Mouse (Mus musculus) retina, adult 2 months (tissue): Measurements from ENCODE around the gene Rims3.

Source experiments
- DNase-seq: peaks from one replicate; pipeline ENCODE4 v3.0.0-alpha.2; 2012; ENCODE audit warnings: low read depth, low spot score

Gene Rims3

DNA sequence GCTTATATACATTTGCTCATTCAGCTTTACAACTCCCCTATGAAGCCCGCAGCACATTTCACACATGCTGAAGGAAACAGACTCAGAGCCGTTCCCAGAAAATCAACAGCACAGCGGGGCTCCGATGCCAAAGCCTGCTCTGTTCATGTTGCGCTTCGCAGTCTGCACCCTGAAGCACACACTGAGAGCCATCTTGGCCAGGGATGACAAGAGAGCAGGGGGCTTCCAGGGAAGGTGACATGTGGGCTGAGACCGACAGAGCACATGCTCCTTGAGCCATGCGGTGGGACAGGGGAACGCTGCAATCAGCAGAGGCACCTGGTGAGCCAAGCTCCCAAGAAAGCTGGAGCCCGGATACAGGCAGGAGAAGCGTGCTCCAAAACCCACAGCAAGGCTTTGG is 5.2 kb upstream of the Rims3 start:
- no peak for DNase-seq

DNA sequence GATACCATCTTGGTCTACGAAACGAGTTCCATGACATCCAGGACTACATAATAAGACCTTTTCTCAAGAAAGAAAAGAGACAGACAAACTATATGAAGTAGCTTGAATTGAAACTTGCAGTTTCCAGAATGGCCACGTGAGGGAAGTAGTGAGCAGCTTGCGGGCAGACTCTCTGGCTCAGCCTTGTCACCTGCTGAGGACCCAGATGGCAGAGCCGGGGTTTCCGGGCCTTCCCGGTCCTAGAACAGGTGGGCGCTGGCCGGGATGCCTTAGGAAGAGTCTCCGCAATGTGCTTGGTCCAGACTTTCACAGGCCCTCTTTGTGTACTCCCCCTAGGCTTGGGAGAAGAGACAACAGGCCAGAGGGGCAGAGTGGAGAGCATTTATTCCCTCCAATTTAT is 3.7 kb upstream of the Rims3 start:
- DNase-seq = peak; percentile 40

DNA sequence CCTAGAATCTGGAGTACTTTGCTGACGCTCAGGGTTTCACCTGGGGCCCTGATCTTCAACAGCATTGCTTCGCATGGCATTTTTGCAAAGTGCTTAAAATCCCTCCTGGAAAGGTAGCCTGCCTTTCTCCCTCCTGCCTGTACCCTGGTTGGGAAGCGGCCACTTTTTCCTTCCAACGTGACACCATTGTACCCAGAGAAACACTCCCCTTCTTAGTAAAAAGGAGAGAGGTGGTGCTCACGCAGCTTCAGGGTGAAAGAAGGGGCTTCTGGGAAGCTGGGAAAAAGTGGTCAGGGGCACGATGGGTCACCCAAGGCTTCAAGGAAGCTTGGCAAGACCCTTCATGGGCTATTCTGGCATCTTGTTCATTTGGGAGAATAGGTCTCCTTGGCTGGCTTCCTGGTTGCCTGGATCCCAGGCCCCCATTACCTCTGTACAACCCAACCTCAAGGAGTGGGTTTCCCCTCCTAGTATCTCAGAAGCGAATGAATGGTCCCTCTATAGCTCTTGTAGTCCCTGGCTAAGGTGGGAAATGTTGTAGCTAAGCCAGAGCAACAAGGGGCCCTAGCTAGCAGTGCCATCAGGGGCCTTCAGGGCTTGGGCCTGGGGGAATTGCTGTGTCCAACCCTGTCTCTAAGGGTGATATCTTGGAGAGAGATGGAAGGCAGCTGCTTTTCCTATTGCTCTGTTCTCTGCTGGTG is 894 bp downstream of the Rims3 start:
- DNase-seq = no peak

DNA sequence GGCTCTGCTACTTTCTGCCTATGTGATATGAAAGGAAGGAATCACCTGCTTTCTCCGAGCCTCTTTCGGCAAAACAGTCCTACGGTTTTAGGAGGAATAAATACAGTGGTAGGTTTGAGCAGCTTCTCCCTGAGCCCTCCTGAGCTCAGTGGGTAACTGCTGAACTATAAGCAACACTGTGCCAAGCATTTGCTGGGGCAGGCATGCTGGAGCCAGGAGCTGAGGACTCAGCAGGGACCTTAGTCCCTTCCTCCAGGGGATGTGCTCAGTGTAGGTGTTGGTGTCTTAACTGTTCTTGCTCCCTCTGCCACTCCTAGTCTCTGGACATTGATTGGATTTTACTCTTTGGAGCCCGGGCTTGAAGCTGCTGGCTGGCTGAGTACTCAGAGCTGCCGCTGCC is 1.8 kb downstream of the Rims3 start:
- no peak for DNase-seq

DNA sequence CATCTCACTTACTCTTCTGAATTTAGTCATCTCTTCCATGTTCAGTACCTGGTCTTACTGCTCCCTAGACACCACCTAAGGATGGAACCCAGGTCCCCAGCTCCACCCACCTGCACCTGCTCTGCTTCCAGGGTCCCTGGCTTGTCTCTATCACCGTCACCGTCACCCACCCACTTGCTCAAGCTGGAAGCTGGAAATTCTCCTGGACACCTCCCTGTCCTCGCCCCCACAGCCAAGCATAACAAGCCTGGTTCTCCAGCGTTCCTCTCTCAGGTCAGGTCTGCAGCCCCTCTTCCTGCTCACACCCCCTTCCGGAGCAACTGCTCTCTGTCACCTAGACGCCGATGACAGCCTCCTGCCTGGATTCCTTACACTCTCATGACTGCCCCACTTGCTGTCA is 5.2 kb downstream of the Rims3 start:
- no peak for DNase-seq

DNA sequence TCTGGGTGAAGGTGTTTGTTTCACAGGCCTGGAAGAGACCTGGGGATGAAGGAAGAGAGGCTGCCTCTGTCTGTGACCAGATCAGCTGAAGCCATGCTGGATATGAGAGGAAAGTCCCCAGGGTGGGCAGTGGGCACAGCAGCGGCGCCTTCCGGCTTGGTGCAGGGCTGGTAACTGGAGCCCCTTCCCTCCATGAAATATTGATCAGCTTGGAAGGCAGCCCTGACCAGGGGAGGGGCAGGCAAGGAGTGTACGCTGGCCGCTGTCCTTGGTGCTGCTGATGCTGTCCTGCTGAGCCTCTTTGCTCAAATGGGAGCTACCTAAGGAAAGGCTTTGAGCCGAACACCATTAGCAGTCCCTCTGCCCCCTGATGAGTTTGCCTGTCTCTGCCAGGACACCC is 11.6 kb downstream of the Rims3 start:
- DNase-seq = no peak

DNA sequence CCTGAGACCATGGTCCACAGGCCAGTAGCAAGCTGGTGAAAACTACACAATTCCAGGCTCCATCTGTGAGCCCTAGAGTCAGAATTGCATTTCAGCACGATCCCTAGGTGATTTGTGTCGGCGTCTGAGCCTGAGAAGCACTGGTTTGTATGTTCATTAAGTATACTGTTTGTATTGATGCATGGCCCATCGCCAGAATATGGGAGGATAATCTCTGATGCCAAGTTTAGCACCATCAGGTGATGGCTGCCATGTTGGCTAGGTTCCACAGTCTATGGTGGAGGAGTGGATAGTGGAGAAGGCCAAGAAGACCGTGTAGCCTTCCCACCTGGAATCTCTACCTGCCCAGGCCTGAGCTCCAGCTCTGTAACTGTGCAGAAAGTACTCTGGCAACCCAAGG is 13.6 kb downstream of the Rims3 start:
- DNase-seq = no peak

DNA sequence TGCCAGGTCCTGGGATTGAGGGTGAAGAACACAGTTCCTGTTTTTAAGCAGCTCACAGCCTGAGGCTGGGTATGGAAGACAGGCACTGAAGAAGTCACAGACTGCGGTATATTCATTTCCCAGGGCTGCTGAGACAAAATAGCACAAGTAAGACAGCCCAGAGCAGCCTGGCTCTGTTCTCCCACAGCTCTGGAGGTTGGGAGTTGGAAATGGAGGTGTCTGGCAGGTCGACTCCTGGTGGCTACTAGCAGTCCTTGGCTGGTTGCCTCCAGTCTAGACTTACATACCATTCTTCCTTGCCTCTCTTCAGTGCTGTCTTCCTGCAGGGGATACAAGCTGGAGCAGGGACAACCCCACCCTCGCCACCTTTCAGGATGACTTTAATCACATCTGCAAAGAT is 14.4 kb downstream of the Rims3 start:
- no peak for DNase-seq

DNA sequence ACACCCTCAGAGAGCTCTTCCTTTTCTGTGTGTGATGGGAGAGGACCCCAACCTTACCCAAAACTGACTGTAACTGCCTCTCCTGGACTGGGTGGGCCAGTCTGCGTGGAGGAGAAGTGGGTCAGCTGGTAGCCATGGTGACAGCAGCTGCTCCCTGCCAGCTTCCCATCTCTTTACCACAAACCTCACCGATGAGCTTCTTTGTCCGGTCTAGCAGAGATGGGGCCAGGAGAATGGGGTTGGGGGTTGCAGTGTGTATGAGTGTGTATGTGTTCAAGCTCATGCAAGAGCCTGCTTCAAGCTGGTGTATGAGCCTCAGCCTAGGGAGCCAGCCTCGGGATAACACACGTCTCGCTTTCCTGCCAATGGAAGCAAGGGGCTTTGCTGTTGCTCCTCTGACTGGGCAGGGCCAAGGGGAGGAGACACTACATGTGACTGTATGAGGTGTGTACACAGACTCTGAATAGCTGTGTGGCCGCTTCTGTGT is 15.7 kb downstream of the Rims3 start:
- DNase-seq = no peak

DNA sequence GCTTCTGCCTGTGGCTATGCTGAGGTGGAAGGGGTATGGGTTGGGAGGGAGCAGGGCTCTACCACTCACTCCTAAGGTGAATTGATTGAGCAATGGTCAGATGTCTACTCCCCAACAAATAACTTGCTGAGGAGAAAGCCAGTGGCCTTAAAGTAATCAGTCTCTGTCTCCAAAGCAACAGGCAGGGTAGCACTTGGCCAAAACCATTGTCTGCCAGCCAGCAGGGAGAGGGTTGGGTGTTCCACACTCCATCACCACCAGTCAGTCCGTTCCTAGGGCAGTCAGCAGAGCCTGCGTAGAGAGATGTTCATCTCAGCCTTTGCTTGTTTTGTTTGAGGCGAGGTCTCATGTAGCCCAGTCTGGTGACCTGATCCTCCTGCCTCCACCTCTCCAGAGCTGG is 21.3 kb downstream of the Rims3 start:
- DNase-seq = no peak

DNA sequence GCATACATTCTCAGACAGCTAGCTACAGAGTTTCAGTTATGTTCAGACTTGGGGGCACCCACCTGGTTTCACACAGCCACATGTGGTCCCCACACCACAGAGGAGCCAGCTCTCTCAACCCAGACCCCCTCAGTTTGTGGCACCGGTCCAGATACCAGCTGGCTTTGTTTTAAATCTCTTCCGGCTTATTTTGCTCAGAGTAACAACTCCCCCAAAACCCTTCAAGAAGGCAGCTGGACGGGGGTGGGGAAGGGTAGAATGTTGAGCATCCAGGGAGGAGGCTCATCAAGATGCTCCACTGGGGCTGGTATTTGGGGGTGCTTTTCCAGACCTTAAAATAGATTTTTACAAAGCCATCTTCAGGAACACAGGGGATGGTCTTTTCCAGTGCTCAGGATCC is 24.1 kb downstream of the Rims3 start:
- DNase-seq = no peak

DNA sequence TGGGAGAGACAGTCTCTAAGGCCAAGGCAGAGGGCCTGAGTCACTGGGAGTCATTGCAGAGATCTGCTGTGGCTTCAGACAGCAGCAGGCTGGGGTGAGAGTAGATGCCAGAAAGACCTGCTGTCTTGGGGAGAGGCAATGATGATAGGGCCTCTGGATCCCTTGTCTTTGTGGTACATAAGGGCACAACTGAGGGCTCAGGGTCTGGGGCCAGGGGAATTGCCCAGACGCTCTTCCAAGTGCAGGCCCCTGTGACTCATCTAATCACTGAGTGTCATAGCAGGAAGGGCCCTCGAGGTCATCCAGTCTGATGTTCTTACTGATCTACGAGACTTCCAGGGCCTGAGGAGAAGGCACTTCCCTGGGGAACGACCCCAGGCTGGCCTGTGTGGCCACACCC is 24.8 kb downstream of the Rims3 start:
- DNase-seq = no peak

DNA sequence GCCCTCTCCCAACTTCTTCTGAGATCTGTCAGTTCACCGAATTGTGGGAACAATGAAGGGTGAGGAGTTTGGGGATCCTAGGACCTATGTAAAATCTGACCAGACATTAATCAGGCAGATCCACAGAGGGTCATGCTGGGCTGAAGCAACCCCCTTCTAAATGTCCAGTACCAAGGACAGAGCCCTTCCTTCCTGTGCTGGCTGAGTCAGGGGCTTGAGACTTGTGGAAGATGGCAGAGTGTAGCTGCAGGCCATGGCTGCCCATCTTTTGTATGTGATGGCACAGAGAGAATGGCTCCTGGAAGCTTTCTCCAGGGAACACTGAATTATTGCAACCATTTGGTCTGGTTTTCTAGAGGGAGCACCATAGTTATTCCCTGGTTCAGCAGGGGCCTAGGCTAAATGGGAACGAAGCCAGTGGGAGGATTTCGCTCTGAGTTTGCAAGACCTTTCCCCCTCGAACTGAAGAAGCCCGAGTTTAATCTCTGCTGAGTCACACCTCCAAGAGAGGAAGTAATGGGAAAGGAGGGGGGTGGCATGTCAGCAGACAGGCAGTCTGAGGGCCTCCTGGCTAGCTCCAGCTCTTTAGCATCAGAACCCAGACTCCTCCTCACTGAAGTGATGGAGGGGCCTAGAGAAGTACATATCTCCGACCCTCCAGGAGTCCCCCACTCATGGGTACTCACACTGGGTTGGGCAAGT is 26.3 kb downstream of the Rims3 start:
- no peak for DNase-seq

DNA sequence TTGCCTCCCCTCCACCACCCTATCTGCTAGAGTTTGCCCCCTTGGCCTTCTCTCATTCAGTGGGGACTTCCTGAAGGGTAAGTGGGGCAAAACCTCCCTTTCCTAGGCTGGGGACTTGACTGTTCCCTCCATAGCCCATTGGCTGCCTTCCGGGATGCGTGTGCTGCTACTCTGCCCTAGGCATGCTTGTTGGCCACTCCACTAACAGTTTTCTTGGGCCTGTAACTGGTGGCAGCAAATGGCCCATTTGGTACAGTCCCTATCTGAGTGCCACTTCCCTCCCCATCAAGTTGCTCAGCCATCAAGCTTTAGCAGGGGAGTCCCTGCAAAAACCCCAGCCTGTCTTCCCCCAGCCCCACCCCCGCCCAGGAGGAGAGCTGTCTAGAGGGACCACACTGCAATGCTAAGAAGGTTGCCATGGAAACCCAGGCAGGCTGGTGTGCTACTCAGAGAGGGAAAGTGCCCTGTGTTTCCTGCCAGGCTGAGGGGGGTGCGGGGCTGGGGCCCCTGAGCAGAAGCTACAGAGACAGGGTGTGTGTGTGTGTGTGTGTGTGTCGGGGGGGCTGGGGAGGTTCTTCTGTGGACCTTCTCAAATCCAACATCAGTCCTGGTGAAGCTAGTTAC is 27.5 kb downstream of the Rims3 start:
- no peak for DNase-seq

DNA sequence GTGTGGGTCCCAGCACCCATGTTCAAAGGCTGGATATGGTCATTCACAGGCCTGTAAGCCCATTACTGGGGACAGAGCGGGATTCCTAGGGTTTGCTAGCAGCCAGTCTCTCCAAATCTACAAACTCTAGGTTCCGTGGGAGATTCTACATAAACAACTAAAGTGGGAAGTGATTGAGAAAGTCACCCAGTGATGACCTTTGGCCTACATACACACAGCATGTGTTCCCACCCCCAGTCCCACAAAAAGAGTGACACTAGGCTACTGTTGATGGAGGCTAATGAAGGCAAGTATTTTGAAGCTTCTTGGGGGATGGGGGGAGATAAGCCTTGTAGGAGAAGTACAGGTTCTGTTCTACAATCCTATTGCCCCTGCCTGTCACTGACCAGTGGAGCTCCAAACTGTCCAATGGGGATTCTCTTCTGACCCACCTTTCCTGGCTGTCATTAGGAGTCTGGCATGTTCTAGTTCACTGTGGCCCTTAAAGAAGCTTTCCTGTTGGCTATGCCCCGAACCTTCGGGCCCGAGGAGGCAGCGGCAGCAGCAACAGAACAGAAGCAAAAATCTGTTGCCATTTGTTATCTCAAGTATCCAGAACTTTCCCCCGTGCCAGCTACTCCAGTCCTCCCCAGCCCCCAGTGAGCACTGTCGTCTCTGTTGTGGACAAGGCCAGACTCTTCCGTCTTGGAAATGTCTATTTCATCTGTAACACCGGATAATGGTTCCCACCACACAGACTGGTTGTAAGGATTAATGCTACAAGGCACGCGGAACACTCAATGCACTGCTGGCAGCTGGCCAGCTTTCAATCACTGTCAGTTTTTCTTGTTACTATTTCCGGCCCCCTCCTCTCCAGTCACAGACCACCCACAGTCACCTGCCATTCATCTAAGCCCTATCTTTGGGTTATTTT is 30.8 kb downstream of the Rims3 start:
- DNase-seq = no peak

DNA sequence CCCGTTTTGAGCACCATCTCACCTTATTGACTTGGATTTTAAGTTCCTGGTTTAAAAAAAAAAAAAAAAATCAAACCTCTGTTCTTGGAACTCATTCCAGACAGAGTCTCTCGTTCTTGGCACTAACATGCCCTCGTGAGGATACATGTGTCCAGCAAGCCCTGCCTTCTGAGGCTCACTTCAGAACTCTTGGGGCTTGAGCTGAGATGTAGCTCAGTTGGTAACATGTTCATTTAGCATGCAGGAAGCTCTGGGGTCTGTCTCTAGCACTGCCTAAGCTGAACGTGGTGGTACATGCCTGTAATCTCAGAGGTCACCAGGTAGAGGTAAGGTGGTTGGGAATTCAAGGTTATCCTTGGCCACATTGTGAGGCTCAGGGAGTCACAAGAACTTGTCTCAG is 31.5 kb downstream of the Rims3 start:
- no peak for DNase-seq

DNA sequence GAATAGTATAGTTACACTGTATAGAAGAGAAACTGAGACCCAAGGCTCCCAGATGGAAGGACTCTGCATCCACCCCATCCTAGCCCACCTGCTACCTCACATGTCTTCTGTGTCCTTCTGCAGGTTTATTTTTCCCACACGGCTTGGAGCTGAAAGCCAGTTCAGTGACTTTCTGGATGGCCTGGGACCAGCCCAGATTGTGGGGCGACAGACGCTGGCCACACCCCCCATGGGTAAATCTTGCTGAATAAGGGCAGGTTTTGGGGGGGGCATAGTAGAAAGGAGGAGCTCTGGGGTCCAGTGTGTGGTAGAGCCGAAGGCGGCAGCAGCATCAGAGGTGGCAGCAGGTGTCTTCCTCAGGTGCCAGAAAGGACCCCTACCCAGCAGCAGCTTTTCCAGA is 32.2 kb downstream of the Rims3 start:
- DNase-seq = no peak

DNA sequence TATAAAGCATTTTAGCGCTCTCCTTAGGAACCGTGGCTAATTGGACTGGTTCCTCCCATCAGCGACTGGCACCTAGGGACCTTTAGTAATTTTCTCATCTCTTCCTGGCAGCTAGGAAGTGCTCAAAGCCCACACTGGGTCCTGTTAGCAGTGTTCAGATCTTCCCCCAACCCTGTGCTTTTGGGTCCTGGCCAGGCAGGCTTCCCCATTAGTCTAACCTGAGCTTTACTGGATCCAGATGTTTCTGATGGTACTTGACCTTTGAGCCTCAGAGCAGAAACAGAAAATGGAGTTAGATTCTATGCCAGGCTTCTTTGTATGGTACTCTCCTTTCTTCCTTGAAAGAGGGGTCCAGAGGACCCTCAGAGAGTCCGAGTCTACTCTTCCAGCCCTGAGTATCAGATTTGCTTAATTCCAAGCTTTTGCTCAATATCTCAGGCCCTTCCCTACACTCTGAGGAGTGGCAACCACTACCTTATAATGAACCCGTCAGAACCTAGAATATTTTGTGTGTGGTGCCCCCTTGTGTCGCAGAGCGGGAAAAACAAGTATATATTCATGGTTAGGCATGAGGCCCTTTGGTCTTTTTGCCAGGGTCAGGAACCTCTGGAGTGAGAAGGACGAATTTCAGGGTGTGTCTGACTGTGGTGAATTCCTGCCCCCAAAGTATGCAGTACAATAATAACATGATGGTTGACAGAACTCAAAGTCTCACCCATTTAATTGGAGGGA is 32.9 kb downstream of the Rims3 start:
- peak; percentile 34 for DNase-seq

DNA sequence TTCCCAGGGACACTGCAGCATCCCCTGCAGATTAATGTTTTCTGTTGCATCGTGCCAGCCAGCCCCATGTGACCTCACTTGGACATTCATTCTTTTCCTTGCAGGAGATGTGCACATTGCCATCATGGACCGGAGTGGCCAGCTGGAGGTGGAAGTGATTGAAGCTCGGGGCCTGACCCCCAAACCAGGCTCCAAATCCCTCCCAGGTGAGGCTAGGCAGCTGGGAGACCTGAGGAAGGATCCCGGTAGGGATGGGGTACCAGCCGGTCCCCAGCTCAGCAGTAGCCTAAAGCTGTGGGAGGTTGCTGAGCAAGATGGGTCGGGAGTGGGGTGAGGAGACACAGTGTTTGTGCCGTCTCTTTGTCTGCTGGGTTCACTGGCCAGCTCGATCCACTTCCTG is 34.3 kb downstream of the Rims3 start:
- DNase-seq = no peak

DNA sequence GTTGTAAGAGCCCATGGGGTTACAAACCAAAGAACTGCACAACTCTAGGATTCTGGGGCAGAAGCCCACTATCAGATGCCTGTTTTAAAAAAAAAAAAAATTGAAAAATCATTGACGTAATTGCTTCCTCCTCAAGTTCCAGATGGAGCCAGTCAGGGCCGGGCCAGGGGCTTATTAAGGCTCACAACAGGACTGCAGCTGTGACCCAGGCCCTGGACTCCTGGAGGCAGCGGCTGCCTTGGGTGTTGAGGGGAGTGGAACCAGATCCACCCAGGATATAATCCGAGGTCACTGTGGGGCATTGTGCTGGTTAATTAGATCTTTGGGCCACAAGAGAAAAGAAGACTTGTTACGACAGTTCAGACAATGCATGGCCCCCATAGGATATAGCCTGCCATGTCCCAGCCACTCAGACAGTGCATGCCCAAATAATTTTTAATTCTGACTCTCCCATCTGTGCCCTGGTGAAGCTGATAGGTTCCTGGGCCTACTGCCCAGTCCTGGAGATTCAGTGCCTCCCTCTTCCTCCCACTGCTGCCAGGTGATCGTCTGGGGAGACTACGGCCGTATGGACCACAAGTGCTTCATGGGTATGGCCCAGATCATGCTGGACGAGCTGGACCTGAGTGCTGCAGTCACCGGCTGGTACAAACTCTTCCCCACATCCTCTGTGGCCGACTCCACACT is 36.3 kb downstream of the Rims3 start:
- DNase-seq = no peak

DNA sequence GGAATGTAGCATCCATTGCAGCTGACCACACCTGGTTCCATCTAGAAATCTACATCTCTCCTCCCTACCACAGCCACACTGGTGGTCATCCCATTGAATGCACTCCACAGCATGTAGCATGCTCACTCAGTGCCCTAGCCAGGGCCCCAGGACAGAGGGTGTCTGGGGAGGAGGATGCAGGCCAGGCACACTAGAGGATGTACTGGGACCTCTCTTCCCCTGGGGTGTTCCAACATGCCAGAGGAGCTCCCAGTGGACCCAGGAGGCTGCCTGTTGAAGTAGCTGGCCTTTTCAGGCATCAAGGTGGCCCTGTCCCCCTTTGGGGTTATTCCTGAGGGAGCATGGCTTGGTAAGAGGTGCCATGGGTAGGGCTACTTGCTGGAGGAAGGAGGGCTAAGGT is 37.3 kb downstream of the Rims3 start:
- no peak for DNase-seq
